Mouse (Mus musculus) central nervous system, embryonic 11.5 days (tissue): ENCODE data around the gene 3830406C13Rik. TPM values are rescaled to one million over a fixed set of nuclear protein-coding genes. Genes with fewer than 3 reads are reported as not detected.

Source experiments
- polyA plus RNA-seq: library from polyadenylated mRNA; depleted of rRNA; stranded (reverse); fragments of >200 nt; gene quantifications from 2 replicates; pipeline ENCODE4 v1.2.3, GENCODE M21; 2012; rRNA removed

3830406C13Rik gene
- 11.9 and 17.8 TPM in 2 replicates for polyA plus RNA-seq

DNA sequence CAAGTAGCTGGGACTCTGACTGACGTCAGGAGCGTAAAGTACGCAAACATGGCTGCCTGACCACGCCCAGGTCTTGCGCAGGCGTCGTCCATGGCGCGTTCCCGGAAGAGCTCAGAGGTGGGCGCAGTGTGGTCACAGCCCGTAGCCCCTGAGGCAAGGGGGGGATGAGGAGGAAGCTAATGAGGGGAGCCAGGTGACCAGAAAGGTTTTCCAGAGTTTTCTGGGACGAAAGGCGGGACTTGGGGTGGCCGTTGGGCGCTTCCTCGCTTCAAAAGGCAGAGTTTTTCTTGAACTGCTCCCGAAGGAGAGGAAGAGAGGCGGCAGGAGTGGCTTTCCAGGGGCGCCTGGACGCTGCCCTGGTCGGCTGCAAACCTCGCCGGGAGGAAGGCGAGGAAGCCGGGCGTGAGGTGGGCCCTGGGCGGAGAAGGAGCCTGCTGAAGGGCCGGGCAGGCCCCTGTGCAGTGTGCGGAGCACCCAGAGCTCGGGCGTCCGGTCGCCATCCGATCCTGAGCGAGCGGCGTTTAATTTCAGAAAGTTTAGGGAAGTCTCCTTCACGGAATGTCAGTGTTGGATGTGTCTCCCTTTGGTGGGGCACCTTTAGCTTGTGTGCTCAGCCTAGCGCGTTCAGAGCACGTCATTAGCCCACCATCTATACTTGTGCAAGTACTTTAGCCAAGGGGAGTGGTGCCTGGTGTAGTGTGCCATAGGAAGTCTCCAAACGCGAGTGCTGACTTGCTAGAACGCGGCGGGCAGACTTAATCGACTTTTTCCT, at the start of gene 3830406C13Rik:
Gene 3830406C13Rik, plus strand, starts transcription at position 33 of the 772 bp plus-strand sequence.

GRCm38 (mm10) chr14:12283641-12284040, 332 bp upstream of the 3830406C13Rik start, which contains the start of gene Gm49355:
Gm49355 (plus strand) TSS chr14:12283976.

GRCm38 (mm10) chr14:12348089-12348488, 64.1 kb downstream of the 3830406C13Rik start, which contains the start of gene Fezf2:
Fezf2 (minus strand) TSS chr14:12348189.

Other genes with a start within 250 kb of the 3830406C13Rik start
- 0.01 and 0.26 TPM in 2 replicates for gene Gm49355, start 197 bp upstream of the 3830406C13Rik start, polyA plus RNA-seq
- gene Fezf2, start 64.0 kb downstream of the 3830406C13Rik start, polyA plus RNA-seq = 13.6 and 18.5 TPM in 2 replicates